Mouse (Mus musculus): Measurements from ENCODE around the gene Ufsp1. TPM values are rescaled to one million over a fixed set of nuclear protein-coding genes. Genes with fewer than 3 reads are reported as not detected.

The Ufsp1 gene
- polyA plus RNA-seq, 1 experiment, result 9.0 TPM

GRCm38 (mm10) chr5:137338256-137338655, 43.8 kb downstream of the Ufsp1 start:
- TF ChIP-seq REST (IDR thresholded peaks at IDR 0.05; ENCODE audit: insufficient read depth, insufficient read length) (no peak), USF1 (IDR thresholded peaks at IDR 0.05; ENCODE audit: low read depth) (peak; percentile 99), E2F4 (IDR thresholded peaks at IDR 0.05; ENCODE audit: insufficient read depth) (no peak), POLR2A (IDR thresholded peaks at IDR 0.05; ENCODE audit: insufficient read length, low read depth) (peak; percentile 71), MYOD1 (IDR thresholded peaks at IDR 0.05; ENCODE audit: control insufficient read depth in 1 of 3, insufficient read length in 2 of 3, low read depth in 2 of 3) (peak in 1 of 3 experiments; percentile 13), POLR2AphosphoS2 (IDR thresholded peaks at IDR 0.05; ENCODE audit: insufficient read length, low read depth) (peak; percentile 84), MYOG (IDR thresholded peaks at IDR 0.05; ENCODE audit: control insufficient read depth in 1 of 3, insufficient read depth in 1 of 3, insufficient read length in 2 of 3, low read depth in 2 of 3) (peak in 1 of 3 experiments; percentile 8)
- Histone ChIP-seq H3K4me2 (ENCODE audit: low read depth) (peak overlapping the region; percentile 74), H3K27me3 (ENCODE audit: control insufficient read depth, insufficient read depth, insufficient read length) (no peaks in the 10 kb centered on the region), H3K36me3 (ENCODE audit: control insufficient read depth, insufficient read depth) (no peaks in the 10 kb centered on the region), H3K79me2 (ENCODE audit: control insufficient read depth, insufficient read depth) (no peaks in the 10 kb centered on the region), H3K4me3 (peak overlapping the region; percentile 28), H3ac (ENCODE audit: control insufficient read depth, insufficient read length) (no peak overlapping the region)

- Histone ChIP-seq H3ac (ENCODE audit: control insufficient read depth, insufficient read length) (no peak overlapping the region), H3K4me2 (ENCODE audit: low read depth) (peak overlapping the region; percentile 74), H3K4me3 (peak overlapping the region; percentile 28), H3K79me2 (ENCODE audit: control insufficient read depth, insufficient read depth) (no peaks in the 10 kb centered on the region), H3K36me3 (ENCODE audit: control insufficient read depth, insufficient read depth) (no peaks in the 10 kb centered on the region), H3K27me3 (ENCODE audit: control insufficient read depth, insufficient read depth, insufficient read length) (no peaks in the 10 kb centered on the region)
- no peak for TF ChIP-seq MYOG (IDR thresholded peaks at IDR 0.05; ENCODE audit: control insufficient read depth in 1 of 3, insufficient read depth in 1 of 3, insufficient read length in 2 of 3, low read depth in 2 of 3)
- no peak for TF ChIP-seq MAX (IDR thresholded peaks at IDR 0.05; ENCODE audit: low read depth)
- no peak for TF ChIP-seq POLR2AphosphoS2 (IDR thresholded peaks at IDR 0.05; ENCODE audit: insufficient read length, low read depth)
- TF ChIP-seq E2F4 (IDR thresholded peaks at IDR 0.05; ENCODE audit: insufficient read depth), result no peak
- no peak for TF ChIP-seq SRF (IDR thresholded peaks at IDR 0.05; ENCODE audit: control insufficient read depth, insufficient read length, low read depth)
- TF ChIP-seq POLR2A (IDR thresholded peaks at IDR 0.05; ENCODE audit: insufficient read length, low read depth), result no peak
- no peak for TF ChIP-seq TCF3 (IDR thresholded peaks at IDR 0.05; ENCODE audit: insufficient read length, low read depth)
- TF ChIP-seq MYOD1 (IDR thresholded peaks at IDR 0.05; ENCODE audit: control insufficient read depth in 1 of 3, insufficient read length in 2 of 3, low read depth in 2 of 3), result no peak
- no peak for TF ChIP-seq TCF12 (IDR thresholded peaks at IDR 0.05; ENCODE audit: insufficient read depth, poor library complexity, severe bottlenecking)
- TF ChIP-seq USF1 (IDR thresholded peaks at IDR 0.05; ENCODE audit: low read depth), result no peak
- no peak for TF ChIP-seq CEBPB (IDR thresholded peaks at IDR 0.05; ENCODE audit: insufficient read depth, poor library complexity, severe bottlenecking)
- TF ChIP-seq REST (IDR thresholded peaks at IDR 0.05; ENCODE audit: insufficient read depth, insufficient read length), result no peak
Observed at GRCm38 (mm10) chr5:137338663-137339289, 44.3 kb downstream of the Ufsp1 start.

- Histone ChIP-seq H3K36me3 (ENCODE audit: control insufficient read depth, insufficient read depth) (no peaks in the 10 kb centered on the region), H3ac (ENCODE audit: control insufficient read depth, insufficient read length) (no peak overlapping the region), H3K27me3 (ENCODE audit: control insufficient read depth, insufficient read depth, insufficient read length) (no peaks in the 10 kb centered on the region), H3K79me2 (ENCODE audit: control insufficient read depth, insufficient read depth) (no peaks in the 10 kb centered on the region), H3K4me3 (peak overlapping the region; percentile 28), H3K4me2 (ENCODE audit: low read depth) (peak overlapping the region; percentile 74)
- TF ChIP-seq E2F4 (IDR thresholded peaks at IDR 0.05; ENCODE audit: insufficient read depth) (no peak), POLR2AphosphoS2 (IDR thresholded peaks at IDR 0.05; ENCODE audit: insufficient read length, low read depth) (no peak), CEBPB (IDR thresholded peaks at IDR 0.05; ENCODE audit: insufficient read depth, poor library complexity, severe bottlenecking) (no peak), TCF12 (IDR thresholded peaks at IDR 0.05; ENCODE audit: insufficient read depth, poor library complexity, severe bottlenecking) (no peak), USF1 (IDR thresholded peaks at IDR 0.05; ENCODE audit: low read depth) (no peak), REST (IDR thresholded peaks at IDR 0.05; ENCODE audit: insufficient read depth, insufficient read length) (no peak), POLR2A (IDR thresholded peaks at IDR 0.05; ENCODE audit: insufficient read length, low read depth) (no peak), MYOD1 (IDR thresholded peaks at IDR 0.05; ENCODE audit: control insufficient read depth in 1 of 3, insufficient read length in 2 of 3, low read depth in 2 of 3) (no peak), MAX (IDR thresholded peaks at IDR 0.05; ENCODE audit: low read depth) (no peak), SRF (IDR thresholded peaks at IDR 0.05; ENCODE audit: control insufficient read depth, insufficient read length, low read depth) (no peak), TCF3 (IDR thresholded peaks at IDR 0.05; ENCODE audit: insufficient read length, low read depth) (no peak), MYOG (IDR thresholded peaks at IDR 0.05; ENCODE audit: control insufficient read depth in 1 of 3, insufficient read depth in 1 of 3, insufficient read length in 2 of 3, low read depth in 2 of 3) (no peak)
Observed at GRCm38 (mm10) chr5:137339290-137339979, 45.0 kb downstream of the Ufsp1 start.

GRCm38 (mm10) chr5:137340222-137340621, 45.8 kb downstream of the Ufsp1 start:
- Histone ChIP-seq H3K4me2 (ENCODE audit: low read depth) (no peak overlapping the region), H3K36me3 (ENCODE audit: control insufficient read depth, insufficient read depth) (no peaks in the 10 kb centered on the region), H3ac (ENCODE audit: control insufficient read depth, insufficient read length) (no peak overlapping the region), H3K27me3 (ENCODE audit: control insufficient read depth, insufficient read depth, insufficient read length) (no peaks in the 10 kb centered on the region), H3K79me2 (ENCODE audit: control insufficient read depth, insufficient read depth) (no peaks in the 10 kb centered on the region), H3K4me3 (no peak overlapping the region)
- no peak for TF ChIP-seq SRF (IDR thresholded peaks at IDR 0.05; ENCODE audit: control insufficient read depth, insufficient read length, low read depth)
- no peak for TF ChIP-seq TCF12 (IDR thresholded peaks at IDR 0.05; ENCODE audit: insufficient read depth, poor library complexity, severe bottlenecking)
- no peak for TF ChIP-seq E2F4 (IDR thresholded peaks at IDR 0.05; ENCODE audit: insufficient read depth)
- no peak for TF ChIP-seq POLR2AphosphoS2 (IDR thresholded peaks at IDR 0.05; ENCODE audit: insufficient read length, low read depth)
- TF ChIP-seq USF1 (IDR thresholded peaks at IDR 0.05; ENCODE audit: low read depth), result no peak
- TF ChIP-seq REST (IDR thresholded peaks at IDR 0.05; ENCODE audit: insufficient read depth, insufficient read length), result no peak
- no peak for TF ChIP-seq POLR2A (IDR thresholded peaks at IDR 0.05; ENCODE audit: insufficient read length, low read depth)
- no peak for TF ChIP-seq MYOG (IDR thresholded peaks at IDR 0.05; ENCODE audit: control insufficient read depth in 1 of 3, insufficient read depth in 1 of 3, insufficient read length in 2 of 3, low read depth in 2 of 3)
- no peak for TF ChIP-seq MAX (IDR thresholded peaks at IDR 0.05; ENCODE audit: low read depth)
- no peak for TF ChIP-seq MYOD1 (IDR thresholded peaks at IDR 0.05; ENCODE audit: control insufficient read depth in 1 of 3, insufficient read length in 2 of 3, low read depth in 2 of 3)
- TF ChIP-seq CEBPB (IDR thresholded peaks at IDR 0.05; ENCODE audit: insufficient read depth, poor library complexity, severe bottlenecking), result no peak
- TF ChIP-seq TCF3 (IDR thresholded peaks at IDR 0.05; ENCODE audit: insufficient read length, low read depth), result no peak
